Mouse (Mus musculus) G1E-ER4 (cell line): ENCODE measurements around the gene Add1. TPM values are rescaled to one million over a fixed set of nuclear protein-coding genes. Genes with fewer than 3 reads are reported as not detected.

Experiments used
- GATA1 ChIP-seq: IDR thresholded peaks from one replicate; pipeline ENCODE4 v1.8.0; 2012; ENCODE audit warnings: low read length, inconsistent platforms
- polyA plus RNA-seq: library from polyadenylated mRNA; stranded (reverse); fragments of >175 nt; gene quantifications from 2 replicates; pipeline ENCODE4 v1.2.3, GENCODE M21; 2012

Add1 gene
- polyA plus RNA-seq, 1 experiment: 368 TPM

DNA sequence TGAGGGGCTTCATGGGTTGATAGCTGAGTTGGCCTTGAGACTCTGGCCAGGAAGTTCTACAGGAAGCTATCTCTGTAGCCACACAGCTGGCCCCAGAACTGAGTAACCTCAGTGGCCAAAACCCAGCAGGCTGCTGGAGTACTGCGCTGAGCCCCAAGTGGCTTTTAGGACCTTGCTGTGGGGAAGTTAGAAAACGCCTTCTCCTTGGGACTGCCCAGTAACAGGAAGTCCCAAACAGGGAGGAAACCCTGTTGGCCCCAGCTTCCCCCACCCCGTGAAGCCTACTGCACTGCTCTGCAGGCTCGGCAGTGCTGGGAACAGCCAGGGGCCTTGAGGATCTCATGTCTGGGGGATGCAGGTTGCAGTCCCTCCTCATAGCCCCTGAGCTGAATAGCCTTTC, 30.4 kb upstream of the Add1 start:
- TF ChIP-seq GATA1: no peak

DNA sequence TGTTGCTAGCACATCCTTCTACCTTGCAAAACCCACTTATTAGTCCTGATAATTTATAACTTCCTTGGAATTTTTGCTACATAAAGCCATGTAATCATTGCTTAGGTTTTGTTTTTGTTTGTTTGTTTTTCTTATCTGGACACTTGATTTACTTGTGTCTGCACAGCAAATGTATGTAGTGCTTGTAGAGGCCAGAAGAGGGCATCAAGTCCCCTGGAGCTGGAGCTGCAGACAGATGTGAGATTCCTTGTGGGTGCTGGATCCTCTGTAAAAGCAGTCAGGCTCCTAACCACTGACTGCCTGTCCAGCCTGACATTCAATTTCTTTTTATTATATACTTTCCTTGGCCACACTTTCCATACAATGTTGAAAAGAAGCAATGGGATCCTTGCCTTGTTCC, 26.1 kb upstream of the Add1 start:
- no peak for TF ChIP-seq GATA1

DNA sequence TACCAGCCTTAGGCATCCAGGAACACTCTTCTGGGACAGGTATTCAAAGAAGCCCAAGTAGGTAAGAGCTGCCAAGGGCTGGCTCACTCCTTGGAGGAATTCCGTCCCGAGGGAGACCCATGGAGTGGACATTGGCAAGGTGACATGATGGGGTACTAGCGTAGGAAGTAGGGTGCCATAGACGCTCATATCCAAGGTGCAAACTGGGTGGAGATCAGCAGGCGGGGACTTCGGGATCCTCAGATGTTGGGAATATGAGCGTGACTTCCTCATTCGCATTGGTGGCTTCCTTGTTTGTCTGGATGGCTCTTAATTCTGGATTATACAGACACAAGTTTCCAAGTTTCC, 24.4 kb upstream of the Add1 start:
- no peak for TF ChIP-seq GATA1

DNA sequence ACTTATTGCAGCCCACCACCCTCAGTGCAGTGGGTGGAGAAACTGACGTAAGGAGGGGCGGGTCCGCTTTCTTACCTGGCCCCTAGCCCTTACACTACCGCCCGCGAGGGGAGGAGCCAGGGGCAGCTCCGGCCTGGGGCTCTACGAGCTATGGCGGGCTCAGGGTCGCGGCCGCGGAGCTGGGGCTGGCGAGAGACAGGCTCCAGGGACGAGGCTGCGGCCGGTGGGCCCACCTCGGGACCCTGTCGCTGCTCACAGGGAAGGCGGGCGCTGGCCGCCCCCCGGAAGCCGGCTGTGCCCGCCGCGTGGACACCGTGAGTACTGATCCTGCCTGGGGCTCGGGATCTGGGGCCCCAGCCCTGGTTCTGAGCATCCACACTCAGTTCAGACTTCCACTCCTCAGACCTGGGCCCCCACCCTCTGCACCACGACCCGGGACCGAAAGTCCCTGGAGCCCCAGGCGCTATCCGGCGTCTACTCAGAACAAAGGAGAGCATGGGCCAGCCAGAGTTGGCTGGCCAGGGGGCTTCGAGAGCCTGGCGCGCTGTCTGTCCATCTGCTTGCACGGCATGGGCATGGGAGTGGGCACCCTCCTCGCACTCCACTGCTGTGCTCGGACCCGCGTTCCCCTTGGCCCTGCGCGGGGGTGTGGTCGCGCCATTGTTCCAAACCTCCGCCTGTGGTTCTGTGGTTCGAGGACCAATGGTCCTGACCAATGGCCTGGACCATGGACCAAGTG, 23.8 kb upstream of the Add1 start:
- no peak for TF ChIP-seq GATA1

DNA sequence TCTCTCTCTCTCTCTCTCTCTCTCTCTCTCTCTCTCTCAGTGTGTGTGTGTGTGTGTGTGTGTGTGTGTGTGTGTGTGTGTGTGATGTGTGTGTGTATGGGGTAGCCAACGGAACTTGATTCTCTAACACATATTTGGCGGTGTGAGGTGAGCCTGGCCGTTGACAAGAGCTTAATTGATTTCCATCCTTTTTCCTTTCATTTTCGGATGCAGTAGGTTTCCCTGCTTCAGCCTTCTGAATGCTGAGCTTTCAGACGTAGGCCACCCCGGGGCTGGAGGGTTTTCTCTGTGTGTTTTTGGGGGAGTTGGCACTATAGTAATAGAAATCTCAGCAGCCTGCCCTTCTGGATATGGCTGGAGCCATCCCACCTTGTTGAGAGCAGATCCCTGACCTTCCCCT, 23.2 kb upstream of the Add1 start:
- TF ChIP-seq GATA1: no peak

DNA sequence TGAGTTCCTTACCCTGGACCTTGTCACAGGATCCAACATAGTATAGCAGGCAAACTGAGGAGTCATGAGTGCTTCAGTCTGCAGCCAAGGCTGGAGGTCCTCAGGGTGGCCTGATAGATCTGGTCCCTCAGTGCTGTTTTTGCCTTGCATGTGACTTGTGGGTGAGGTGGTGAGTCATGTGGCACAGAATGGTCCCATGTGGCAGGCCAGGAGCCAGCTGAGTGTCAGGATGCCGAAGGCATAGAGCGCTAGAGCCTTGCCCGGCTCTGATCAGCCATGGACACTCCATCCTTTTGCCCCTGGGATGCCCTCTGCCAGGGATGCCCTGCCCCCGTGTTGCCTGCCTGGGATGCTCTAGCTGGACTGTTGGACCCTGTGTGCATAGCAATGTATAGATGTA, 21.6 kb upstream of the Add1 start:
- TF ChIP-seq GATA1: no peak

DNA sequence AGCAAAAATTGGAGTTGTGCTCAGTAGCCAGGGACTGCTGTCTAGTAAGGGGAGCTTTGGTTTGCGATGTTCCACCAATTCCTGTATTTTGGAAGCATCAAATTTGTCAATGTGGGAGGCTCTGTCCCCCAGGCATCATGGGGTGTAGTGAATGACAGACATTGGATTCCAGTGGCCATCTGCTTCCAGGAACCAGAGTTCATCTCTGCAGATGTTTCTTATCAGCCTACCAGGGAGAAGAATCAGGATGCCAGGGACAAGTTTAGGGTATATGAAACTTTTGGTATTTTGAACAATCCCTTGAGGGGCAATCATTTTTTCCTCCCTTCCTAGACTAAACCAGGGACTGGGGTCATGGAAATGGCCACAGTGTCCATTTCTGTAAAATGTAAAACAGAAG, 9.6 kb upstream of the Add1 start:
- TF ChIP-seq GATA1: no peak

DNA sequence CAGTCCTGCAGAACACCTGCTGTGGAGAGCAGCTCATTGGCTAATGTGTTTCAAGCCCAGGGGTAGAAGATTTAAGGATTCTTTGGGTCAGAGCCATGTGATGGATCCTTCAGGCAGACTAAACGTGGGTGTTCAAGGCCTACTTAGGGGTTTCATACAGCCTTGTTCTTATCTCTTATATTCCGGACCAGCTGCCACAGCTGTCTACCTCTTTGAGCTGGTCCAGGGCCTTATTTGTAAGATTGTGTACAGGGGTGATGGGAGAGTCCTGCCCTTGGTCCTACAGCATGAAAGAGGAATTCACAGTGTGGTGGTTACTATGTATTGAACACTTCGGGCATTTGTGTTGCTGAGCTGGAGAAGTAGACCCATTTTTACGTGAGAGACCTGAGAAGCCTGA, 9.2 kb upstream of the Add1 start:
- no peak for TF ChIP-seq GATA1

DNA sequence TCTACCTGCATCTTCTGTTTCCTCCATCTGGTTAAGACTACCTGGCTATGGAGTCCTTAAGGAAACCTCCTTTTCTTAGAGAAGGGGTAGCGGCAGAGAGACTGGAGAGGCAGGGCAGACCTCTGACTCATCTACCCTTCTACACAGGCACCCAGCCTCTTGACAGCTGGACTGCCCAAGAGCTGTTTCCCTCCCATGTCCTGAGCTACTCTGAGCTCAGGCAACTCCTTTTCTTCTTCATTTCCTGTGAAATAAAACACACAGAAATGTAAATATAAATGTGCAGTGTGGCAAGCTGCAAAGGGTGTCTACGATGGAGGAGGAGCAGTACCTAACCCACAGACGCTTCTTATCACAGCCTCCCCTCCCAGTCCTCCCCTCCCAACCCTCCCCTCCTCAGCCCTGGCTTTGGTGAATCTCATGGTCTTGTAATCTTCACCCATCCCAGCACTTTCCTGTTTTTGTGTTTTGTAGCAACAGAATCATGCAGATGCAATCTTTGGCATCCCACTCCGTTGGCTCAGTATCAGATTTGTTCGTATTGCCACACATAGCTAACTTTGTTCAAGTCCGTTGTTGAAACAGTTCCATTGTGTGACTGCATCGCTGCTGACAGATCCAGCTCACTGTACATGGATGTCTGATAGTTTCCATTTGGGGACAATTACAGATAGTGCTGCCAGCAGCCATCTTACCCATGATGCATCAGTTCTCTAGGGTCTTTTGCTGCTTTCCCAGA, 7.8 kb upstream of the Add1 start:
- no peak for TF ChIP-seq GATA1

DNA sequence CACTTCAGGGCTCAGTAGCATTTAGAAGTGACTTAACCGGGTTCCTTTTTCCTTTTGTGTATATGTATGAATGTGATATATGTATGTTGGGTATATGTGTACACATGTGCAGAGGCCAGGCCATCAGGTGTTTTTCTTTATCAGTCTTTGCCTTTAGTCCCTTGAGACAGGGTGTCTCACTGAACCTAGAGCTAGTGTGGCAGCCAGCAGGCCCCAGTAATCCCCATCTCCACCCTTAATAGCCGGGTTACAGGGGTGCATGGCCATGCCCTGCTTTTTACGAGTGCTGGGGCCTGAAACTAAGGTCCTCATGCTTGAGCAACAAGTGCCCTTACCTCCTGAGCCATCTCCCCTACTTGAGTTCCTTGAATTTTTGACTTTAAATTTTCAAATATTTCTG, 1.9 kb upstream of the Add1 start:
- TF ChIP-seq GATA1: no peak

DNA sequence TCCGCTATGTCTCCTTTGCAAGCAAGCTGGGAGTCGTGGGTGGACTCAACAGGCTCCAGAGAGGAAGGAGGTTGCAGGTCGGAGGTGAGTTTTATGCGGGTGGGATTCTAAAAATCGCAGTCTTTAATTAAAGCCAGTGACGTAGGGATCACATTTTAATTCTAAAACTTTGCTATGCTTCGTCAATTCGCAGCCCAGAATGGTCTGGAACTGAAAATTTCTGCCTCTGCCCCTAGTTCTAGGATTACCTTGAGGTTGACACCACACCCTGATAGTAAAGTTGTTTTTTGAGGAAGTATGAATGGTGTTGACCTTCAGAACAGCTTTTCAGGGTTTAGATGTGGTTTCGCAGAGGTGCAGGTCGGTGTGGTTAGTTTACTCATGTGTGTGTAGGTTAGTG, 1.3 kb downstream of the Add1 start:
- no peak for TF ChIP-seq GATA1

DNA sequence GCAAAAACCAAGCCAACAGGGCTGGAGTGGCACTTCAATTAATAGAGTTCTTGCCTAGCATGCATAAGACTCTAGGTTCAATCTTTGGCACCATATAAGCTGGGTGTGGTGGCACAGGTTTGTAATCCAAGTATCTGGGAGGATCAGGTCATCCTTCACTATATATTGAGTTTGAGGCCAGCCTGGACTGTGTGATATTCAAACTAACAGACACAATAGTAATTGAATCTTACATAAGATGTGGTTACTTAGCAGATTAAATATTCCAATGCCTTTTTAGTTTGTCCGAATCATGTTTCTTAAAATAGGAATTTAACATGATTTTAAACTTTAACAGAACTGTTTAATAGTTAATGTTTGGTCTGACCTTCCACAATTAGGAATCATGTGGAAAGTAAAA, 2.8 kb downstream of the Add1 start:
- TF ChIP-seq GATA1: no peak

DNA sequence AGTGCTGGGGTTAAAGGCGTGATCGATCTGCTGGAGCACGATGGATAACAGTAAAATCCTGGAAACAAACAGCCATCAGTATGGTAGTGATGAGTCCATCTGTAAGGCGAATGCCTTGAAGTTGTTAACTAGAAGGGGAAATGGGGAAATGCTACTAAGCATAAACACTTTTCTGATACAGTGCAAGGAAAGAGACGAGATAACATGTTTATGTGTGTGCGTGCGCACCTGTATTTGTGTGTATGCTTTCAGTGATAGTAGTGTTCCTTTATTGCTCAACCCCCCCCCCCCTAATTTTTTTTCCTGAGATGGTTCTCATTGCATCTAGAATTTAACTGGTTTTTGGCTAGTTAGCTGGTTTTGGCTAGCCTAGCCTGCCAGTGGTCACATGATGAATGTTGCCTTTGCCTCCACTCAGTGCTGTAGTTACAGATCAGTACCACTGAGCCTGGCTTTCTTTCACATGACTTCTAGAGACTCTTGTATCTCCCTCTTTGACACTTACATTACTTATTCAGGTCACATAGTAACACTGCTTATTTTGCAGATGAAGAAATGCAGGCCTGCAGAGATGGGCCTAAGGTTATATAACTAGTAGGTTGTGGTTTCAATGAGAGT, 4.7 kb downstream of the Add1 start:
- TF ChIP-seq GATA1: no peak

DNA sequence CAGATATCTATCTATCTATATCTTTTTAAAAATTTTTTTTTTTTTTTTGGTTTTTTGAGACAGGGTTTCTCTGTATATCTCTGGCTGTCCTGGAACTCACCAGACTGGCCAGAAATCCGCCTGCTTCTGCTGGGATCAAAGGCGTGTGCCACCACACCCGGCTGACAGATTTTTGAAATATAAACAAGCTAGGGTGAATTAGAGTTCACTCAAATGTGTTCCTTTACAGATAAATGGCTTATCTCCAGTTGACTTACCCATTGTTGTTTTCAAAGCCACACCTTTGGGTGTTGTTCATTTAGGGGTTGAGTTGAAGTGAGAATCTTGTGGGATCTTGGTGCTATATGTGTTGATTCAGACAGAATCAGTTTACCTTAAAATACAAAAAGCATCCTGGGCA, 5.9 kb downstream of the Add1 start:
- no peak for TF ChIP-seq GATA1

DNA sequence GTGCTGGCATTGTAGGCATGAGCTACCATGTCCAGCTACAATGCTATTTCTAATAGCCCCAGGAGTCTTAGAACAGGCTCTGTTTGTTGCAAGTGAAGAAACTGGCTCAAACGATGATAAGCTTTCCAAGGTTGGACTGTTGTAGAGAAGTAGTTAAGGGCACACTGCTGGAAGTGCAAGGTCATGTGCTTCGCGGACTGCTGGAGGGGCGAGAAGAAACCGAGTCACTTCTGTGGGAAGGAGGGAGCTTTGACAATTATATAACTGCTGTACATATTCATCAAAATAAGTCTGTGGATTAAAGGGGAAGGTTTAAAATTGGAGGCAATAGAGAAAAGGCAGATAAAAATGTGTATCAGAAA, 8.8 kb downstream of the Add1 start:
- TF ChIP-seq GATA1: no peak

DNA sequence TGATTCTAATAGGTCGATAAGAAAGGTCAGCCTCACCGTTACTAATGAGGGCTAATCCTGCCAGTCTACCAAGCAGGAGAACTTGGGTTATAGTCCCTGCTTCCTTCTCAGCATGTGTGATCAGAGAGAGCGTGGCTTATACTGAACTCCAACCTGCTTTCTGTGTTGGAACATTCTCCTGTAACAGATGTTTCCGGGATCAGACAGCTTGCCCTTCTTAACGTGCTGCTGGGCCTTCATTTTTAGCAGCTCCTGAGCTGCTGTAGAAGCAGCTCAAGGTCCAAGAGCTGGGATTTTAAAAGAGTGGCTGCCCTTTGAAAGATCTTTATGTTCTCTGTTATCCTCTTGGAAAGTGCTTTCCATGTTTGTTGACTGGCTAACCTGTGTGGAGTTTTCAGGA, 11.8 kb downstream of the Add1 start:
- TF ChIP-seq GATA1: no peak

DNA sequence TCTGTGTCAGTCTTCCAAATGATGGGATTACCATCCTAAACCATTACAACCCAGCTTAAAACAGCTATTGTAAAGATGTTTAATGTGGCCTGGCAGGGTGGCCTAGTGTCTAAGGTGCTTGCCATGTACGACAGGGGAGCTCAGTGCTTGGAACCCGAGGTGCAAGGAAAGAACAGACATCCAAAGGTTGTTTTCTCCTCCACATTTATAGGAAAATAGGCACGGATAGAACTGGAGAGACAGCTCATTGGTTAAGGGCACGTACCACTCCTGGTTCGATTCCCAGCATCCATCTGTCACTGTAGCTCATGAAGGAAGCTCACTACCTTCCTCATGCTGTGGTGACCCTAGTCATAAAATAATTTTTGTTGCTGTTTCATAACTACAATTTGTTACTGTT, 14.4 kb downstream of the Add1 start:
- TF ChIP-seq GATA1: no peak

DNA sequence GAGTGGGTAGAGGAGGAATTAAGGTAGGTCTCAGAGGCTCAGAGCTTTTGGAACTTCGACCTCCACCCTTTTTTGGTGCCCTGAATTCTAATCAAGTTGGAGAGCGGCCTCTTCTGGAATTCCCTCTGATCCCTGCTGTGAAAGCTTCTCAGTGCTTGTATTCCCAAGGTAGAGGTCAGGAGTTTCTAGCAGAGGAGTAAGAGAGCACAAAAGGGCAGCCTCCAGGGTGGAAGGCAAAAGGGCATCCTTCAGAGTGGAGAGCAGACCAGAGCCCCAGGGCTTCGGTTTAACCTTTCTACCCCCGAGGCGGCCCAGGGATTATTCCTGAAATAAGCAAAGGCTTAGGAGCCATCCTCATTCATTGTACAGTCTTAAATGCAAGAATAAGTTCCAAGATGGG, 16.6 kb downstream of the Add1 start:
- no peak for TF ChIP-seq GATA1
